Mouse (Mus musculus) MEL (cell line): Measurements from ENCODE around the gene Babam2. TPM values are rescaled to one million over a fixed set of nuclear protein-coding genes. Genes with fewer than 3 reads are reported as not detected.

ENCODE experiments used
- DNase-seq: peaks from one replicate; pipeline ENCODE4 v3.0.0; 2011; ENCODE audit warnings: low read depth, low spot score
- H3K27ac ChIP-seq: 2 replicates; pipeline ENCODE4 v1.5.1; 2012; ENCODE audit warnings: low read depth, mild to moderate bottlenecking, control low read depth, low read length, moderate library complexity; ENCODE audit not compliant: control insufficient read depth
- H3K27me3 ChIP-seq, 2 experiments: fragments of 150-350 bp in 1 of 2; sonication (generic) in 1 of 2; 2 replicates each; pipeline ENCODE4 v1.6.1; 2012; ENCODE audit warnings: low read length in 2 of 2, mild to moderate bottlenecking in 2 of 2, improper control_type of control experiment in 1 of 2, moderate library complexity in 1 of 2; ENCODE audit not compliant: insufficient read depth in 2 of 2, control insufficient read depth in 1 of 2
- H3K36me3 ChIP-seq, 2 experiments: 2 replicates each; pipeline ENCODE4 v1.6.1; 2012 to 2014; ENCODE audit warnings: low read length in 2 of 2, improper control_type of control experiment in 1 of 2, inconsistent platforms in 1 of 2, mild to moderate bottlenecking in 1 of 2; ENCODE audit not compliant: insufficient read depth in 2 of 2, control insufficient read depth in 1 of 2
- H3K4me1 ChIP-seq, 2 experiments: fragments of 150-350 bp in 1 of 2; sonication (generic) in 1 of 2; 2 replicates each; pipeline ENCODE4 v1.6.1; 2012; ENCODE audit warnings: low read length in 2 of 2, improper control_type of control experiment in 1 of 2, mild to moderate bottlenecking in 1 of 2; ENCODE audit not compliant: insufficient read depth in 2 of 2, control insufficient read depth in 1 of 2
- H3K4me3 ChIP-seq, 2 experiments: fragments of 150-350 bp in 1 of 2; sonication (generic) in 1 of 2; 2 replicates each; pipeline ENCODE4 v1.5.1; 2012; ENCODE audit warnings: low read depth in 2 of 2, low read length in 2 of 2, mild to moderate bottlenecking in 2 of 2, moderate library complexity in 2 of 2, control low read depth in 1 of 2, improper control_type of control experiment in 1 of 2; ENCODE audit not compliant: control insufficient read depth in 1 of 2, insufficient read depth in 1 of 2
- H3K79me2 ChIP-seq: 2 replicates; pipeline ENCODE4 v1.6.1; 2012; ENCODE audit warnings: mild to moderate bottlenecking, low read length, moderate library complexity; ENCODE audit not compliant: control insufficient read depth, poor library complexity, insufficient read depth
- H3K9ac ChIP-seq: 2 replicates; pipeline ENCODE4 v1.6.1; 2012; ENCODE audit warnings: low read depth, mild to moderate bottlenecking, control low read depth, low read length, moderate library complexity; ENCODE audit not compliant: control insufficient read depth, poor library complexity, severe bottlenecking
- H3K9me3 ChIP-seq: fragments of 150-350 bp; sonication (generic); replicated peaks from 2 replicates; pipeline ENCODE4 v1.6.1; 2012; ENCODE audit warnings: mild to moderate bottlenecking, low read length, improper control_type of control experiment, moderate library complexity; ENCODE audit not compliant: insufficient read depth
- CHD2 ChIP-seq: IDR thresholded peaks from 2 replicates; pipeline ENCODE4 v1.6.1; 2011; ENCODE audit warnings: low read length, improper control_type of control experiment
- CTCF ChIP-seq, 3 experiments: IDR thresholded peaks in 2 of 3; conservative IDR thresholded peaks in 1 of 3; 2 replicates each; pipeline ENCODE4 v1.5.1; 2011 to 2012; ENCODE audit warnings: low read length in 3 of 3, low read depth in 2 of 3, mild to moderate bottlenecking in 2 of 3, improper control_type of control experiment in 1 of 3, inconsistent platforms in 1 of 3, mixed read lengths in 1 of 3, moderate library complexity in 1 of 3; ENCODE audit not compliant: control insufficient read depth in 1 of 3, insufficient read depth in 1 of 3, poor library complexity in 1 of 3, severe bottlenecking in 1 of 3
- ELF1 ChIP-seq: IDR thresholded peaks from 2 replicates; pipeline ENCODE4 v1.6.1; 2014; ENCODE audit warnings: low read depth, mild to moderate bottlenecking, inconsistent platforms, low read length, improper control_type of control experiment, moderate library complexity
- EP300 ChIP-seq, 2 experiments: IDR thresholded peaks; 2 replicates each; pipeline ENCODE4 v1.6.1; 2011; ENCODE audit warnings: improper control_type of control experiment in 2 of 2, low read length in 2 of 2, low read depth in 1 of 2, mild to moderate bottlenecking in 1 of 2
- ETS1 ChIP-seq: IDR thresholded peaks from 2 replicates; pipeline ENCODE4 v1.6.1; 2012; ENCODE audit warnings: low read depth, mild to moderate bottlenecking, inconsistent platforms, low read length, improper control_type of control experiment, moderate library complexity
- GATA1 ChIP-seq: IDR thresholded peaks from 2 replicates; pipeline ENCODE4 v1.6.1; 2011; ENCODE audit warnings: low read depth, low read length, improper control_type of control experiment
- HCFC1 ChIP-seq: IDR thresholded peaks from 2 replicates; pipeline ENCODE4 v1.6.1; 2012; ENCODE audit warnings: low read depth, mild to moderate bottlenecking, inconsistent platforms, low read length, improper control_type of control experiment, moderate library complexity
- MAX ChIP-seq: IDR thresholded peaks from 2 replicates; pipeline ENCODE4 v1.6.1; 2011; ENCODE audit warnings: low read length, improper control_type of control experiment
- MAZ ChIP-seq: IDR thresholded peaks from 2 replicates; pipeline ENCODE4 v1.6.1; 2012; ENCODE audit warnings: low read depth, mild to moderate bottlenecking, inconsistent platforms, low read length, improper control_type of control experiment
- MXI1 ChIP-seq: IDR thresholded peaks from 2 replicates; pipeline ENCODE4 v1.6.1; 2011; ENCODE audit warnings: mild to moderate bottlenecking, low read depth, low read length, improper control_type of control experiment
- MYC ChIP-seq: IDR thresholded peaks from 2 replicates; pipeline ENCODE4 v1.6.1; 2011; ENCODE audit warnings: low read depth, mild to moderate bottlenecking, low read length, improper control_type of control experiment, moderate library complexity
- NRF1 ChIP-seq: IDR thresholded peaks from 2 replicates; pipeline ENCODE4 v1.6.1; 2014; ENCODE audit warnings: low read depth, mild to moderate bottlenecking, inconsistent platforms, low read length, improper control_type of control experiment, moderate library complexity; ENCODE audit not compliant: poor library complexity, insufficient read depth, severe bottlenecking
- POLR2AphosphoS2 ChIP-seq: IDR thresholded peaks from 2 replicates; pipeline ENCODE4 v1.6.1; 2011; ENCODE audit warnings: low read length, improper control_type of control experiment
- POLR2AphosphoS5 ChIP-seq: IDR thresholded peaks from 2 replicates; pipeline ENCODE4 v1.6.1; 2012; ENCODE audit warnings: low read depth, borderline replicate concordance, mild to moderate bottlenecking, inconsistent platforms, low read length, moderate library complexity, mixed read lengths
- RAD21 ChIP-seq: IDR thresholded peaks from 2 replicates; pipeline ENCODE4 v1.6.1; 2011; ENCODE audit warnings: mild to moderate bottlenecking, low read depth, low read length, improper control_type of control experiment
- RCOR1 ChIP-seq: IDR thresholded peaks from 2 replicates; pipeline ENCODE4 v1.6.1; 2012; ENCODE audit warnings: low read depth, mild to moderate bottlenecking, inconsistent platforms, low read length, improper control_type of control experiment
- SIN3A ChIP-seq: IDR thresholded peaks from 2 replicates; pipeline ENCODE4 v1.6.1; 2012; ENCODE audit warnings: low read length, improper control_type of control experiment, inconsistent platforms
- TAL1 ChIP-seq: IDR thresholded peaks from 2 replicates; pipeline ENCODE4 v1.6.1; 2012; ENCODE audit warnings: mild to moderate bottlenecking, inconsistent platforms, low read length, moderate library complexity, mixed read lengths
- TBP ChIP-seq: IDR thresholded peaks from 2 replicates; pipeline ENCODE4 v1.8.0; 2011; ENCODE audit warnings: low read depth, low read length, improper control_type of control experiment
- TCF12 ChIP-seq: IDR thresholded peaks from 2 replicates; pipeline ENCODE4 v1.6.1; 2014; ENCODE audit warnings: low read depth, mild to moderate bottlenecking, inconsistent platforms, low read length, improper control_type of control experiment, moderate library complexity
- USF2 ChIP-seq, 2 experiments: IDR thresholded peaks; 2 replicates each; pipeline ENCODE4 v1.6.1; 2011 to 2012; ENCODE audit warnings: improper control_type of control experiment in 2 of 2, low read length in 2 of 2, borderline replicate concordance in 1 of 2, inconsistent platforms in 1 of 2, low read depth in 1 of 2, mild to moderate bottlenecking in 1 of 2; ENCODE audit not compliant: insufficient read depth in 1 of 2
- ZMIZ1 ChIP-seq: IDR thresholded peaks from 2 replicates; pipeline ENCODE4 v1.6.1; 2012; ENCODE audit warnings: low read depth, mild to moderate bottlenecking, inconsistent platforms, low read length, improper control_type of control experiment, moderate library complexity
- polyA plus RNA-seq, 2 experiments: library from polyadenylated mRNA; stranded (reverse) in 1 of 2; unstranded in 1 of 2; fragments of >175 nt in 1 of 2; fragments of >200 nt in 1 of 2; gene quantifications; 2 replicates each; pipeline versions ENCODE4 v1.2.1 to v1.2.4; 2012; ENCODE audit warnings: low replicate concordance in 2 of 2, low read depth in 1 of 2; ENCODE audit not compliant: insufficient read length in 2 of 2, insufficient read depth in 1 of 2, missing spikeins in 1 of 2
- total RNA-seq: library from RNA; depleted of rRNA; stranded (reverse); fragments of 300-350 nt; gene quantifications from 2 replicates; pipeline ENCODE4 v1.2.3, GENCODE M21; 2012

The Babam2 gene
- total and polyA plus RNA-seq, 3 experiments = 43.3 to 86.6 TPM; not detected in 1

GRCm38 (mm10) chr5:31920890-31921289, 223.4 kb downstream of the Babam2 start:
- H3K27me3 ChIP-seq = no peaks in the 10 kb centered on the region
- no peak overlapping the region for H3K27ac ChIP-seq
- H3K4me3 ChIP-seq = no peak overlapping the region
- peaks cover 0 to 13% of the 10 kb centered on the region in 2 experiments; a peak in 2 of 4 replicates for H3K36me3 ChIP-seq
- H3K4me1 ChIP-seq = peaks cover 2 to 7% of the 10 kb centered on the region in 2 experiments; a peak in 3 of 4 replicates
- peak; percentile 91 for TF ChIP-seq GATA1
- 0 out of 2 replicates have a peak, but pooled peaks have one; percentile 24 for TF ChIP-seq ETS1
- 0 out of 2 replicates have a peak, but pooled peaks have one; percentile 13 for TF ChIP-seq RCOR1
- no peak for TF ChIP-seq CHD2
- TF ChIP-seq POLR2AphosphoS2 = no peak
- no peak for TF ChIP-seq NRF1
- TF ChIP-seq RAD21 = no peak; the same call in 1 of the 2 replicates
- no peak for TF ChIP-seq TBP
- no peak for TF ChIP-seq MXI1
- TF ChIP-seq CTCF (IDR thresholded peaks at IDR 0.05 in 2 of 3, conservative IDR thresholded peaks at IDR 0.05 in 1 of 3; ENCODE audit: control insufficient read depth in 1 of 3, insufficient read depth in 1 of 3, low read depth in 2 of 3, low read length in 3 of 3, poor library complexity in 1 of 3, severe bottlenecking in 1 of 3) = no peak
- peak; percentile 23 for TF ChIP-seq MAX
- TF ChIP-seq EP300 (IDR thresholded peaks at IDR 0.05; ENCODE audit: low read depth in 1 of 2, low read length in 2 of 2) = peak; percentile 76 to 90
- TF ChIP-seq POLR2AphosphoS5 = no peak
- TF ChIP-seq TAL1 = peak; percentile 65
- no peak for TF ChIP-seq USF2 (IDR thresholded peaks at IDR 0.05; ENCODE audit: borderline replicate concordance in 1 of 2, insufficient read depth in 1 of 2, low read depth in 1 of 2, low read length in 2 of 2)
- TF ChIP-seq MYC = no peak
- TF ChIP-seq MAZ = no peak
- TF ChIP-seq TCF12 = peak; percentile 44; the same call in 1 of the 2 replicates
- peak; percentile 34; the same call in 1 of the 2 replicates for TF ChIP-seq SIN3A
- TF ChIP-seq ELF1 = peak; percentile 72; the same call in 1 of the 2 replicates
- TF ChIP-seq HCFC1 = no peak
- TF ChIP-seq ZMIZ1 = no peak
- H3K9me3 ChIP-seq = no peaks in the 10 kb centered on the region
- DNase-seq = peak; percentile 62
- H3K79me2 ChIP-seq = no peaks in the 10 kb centered on the region
- H3K9ac ChIP-seq = no peak overlapping the region
